Mouse (Mus musculus) small intestine, adult 2 months (tissue): ENCODE results near the gene Trappc10.

ENCODE experiments used
- CTCF ChIP-seq: fragments of 200-500 bp; IDR thresholded peaks from 2 replicates; pipeline ENCODE4 v1.5.1; 2012; ENCODE audit warnings: low read depth, mild to moderate bottlenecking, control low read depth, inconsistent platforms, low read length, moderate library complexity, mixed read lengths; ENCODE audit not compliant: insufficient replicate concordance, insufficient read length; ENCODE audit errors: extremely low read depth
- POLR2A ChIP-seq: fragments of 200-500 bp; IDR thresholded peaks from 2 replicates; pipeline ENCODE4 v1.6.1; 2012; ENCODE audit warnings: low read depth, mild to moderate bottlenecking, control low read depth, inconsistent platforms, low read length, moderate library complexity

- no peak for TF ChIP-seq POLR2A
- TF ChIP-seq CTCF, result no peak
These were observed 745 bp upstream of the Trappc10 start for GRCm38 (mm10) chr10:78245225-78245547.
